Mouse (Mus musculus) common myeloid progenitor, adult 5-6 weeks (primary cell): Measurements from ENCODE around the gene Clstn2. TPM values are rescaled to one million over a fixed set of nuclear protein-coding genes. Genes with fewer than 3 reads are reported as not detected.

Experiments used
- ATAC-seq: replicated peaks from 2 replicates; pipeline ENCODE4 v1.8.0; 2016; ENCODE audit warnings: low read depth, mild to moderate bottlenecking, moderate TSS enrichment, inconsistent platforms; ENCODE audit not compliant: poor library complexity, severe bottlenecking
- total RNA-seq: library from RNA; stranded (forward); fragments of 200-1000, 187-1606 nt; gene quantifications from 2 replicates; pipeline ENCODE4 v1.2.3, GENCODE M21; 2017

Gene Clstn2
- total RNA-seq, 1 experiment from 2014 or later, result not detected

- ATAC-seq, result no peak
Observed at GRCm38 (mm10) chr9:97698071-97698470, 334.9 kb downstream of the Clstn2 start.

GRCm38 (mm10) chr9:97696655-97697235 lies 336.2 kb downstream of the Clstn2 start:
- no peak for ATAC-seq

- ATAC-seq, result no peak
Observed at GRCm38 (mm10) chr9:97695278-97695677, 337.7 kb downstream of the Clstn2 start.

- ATAC-seq, result no peak
Observed at GRCm38 (mm10) chr9:97686826-97687425, 346.1 kb downstream of the Clstn2 start.

- ATAC-seq, result no peak
Observed at GRCm38 (mm10) chr9:97685664-97686063, 347.3 kb downstream of the Clstn2 start.

- ATAC-seq, result no peak
Observed at GRCm38 (mm10) chr9:97679878-97680277, 353.1 kb downstream of the Clstn2 start.

GRCm38 (mm10) chr9:97679106-97679505 lies 353.9 kb downstream of the Clstn2 start:
- no peak for ATAC-seq

- ATAC-seq, result no peak
Observed at GRCm38 (mm10) chr9:97677075-97677474, 355.9 kb downstream of the Clstn2 start.

GRCm38 (mm10) chr9:97672681-97673080 lies 360.3 kb downstream of the Clstn2 start:
- ATAC-seq, result no peak

GRCm38 (mm10) chr9:97672224-97672623 lies 360.8 kb downstream of the Clstn2 start:
- ATAC-seq, result no peak

- ATAC-seq, result no peak
Observed at GRCm38 (mm10) chr9:97670666-97671065, 362.3 kb downstream of the Clstn2 start.

GRCm38 (mm10) chr9:97660989-97661388 lies 372.0 kb downstream of the Clstn2 start:
- no peak for ATAC-seq

GRCm38 (mm10) chr9:97658736-97659135 lies 374.2 kb downstream of the Clstn2 start:
- ATAC-seq, result no peak

- ATAC-seq, result no peak
Observed at GRCm38 (mm10) chr9:97648409-97648808, 384.6 kb downstream of the Clstn2 start.

- ATAC-seq, result no peak
Observed at GRCm38 (mm10) chr9:97645746-97646145, 387.2 kb downstream of the Clstn2 start.

- ATAC-seq, result no peak
Observed at GRCm38 (mm10) chr9:97642396-97642795, 390.6 kb downstream of the Clstn2 start.

- ATAC-seq, result no peak
Observed at GRCm38 (mm10) chr9:97639967-97640549, 392.9 kb downstream of the Clstn2 start.

- ATAC-seq, result no peak
Observed at GRCm38 (mm10) chr9:97638683-97639354, 394.2 kb downstream of the Clstn2 start.

GRCm38 (mm10) chr9:97635351-97635750 lies 397.6 kb downstream of the Clstn2 start:
- no peak for ATAC-seq

GRCm38 (mm10) chr9:97634831-97635230 lies 398.1 kb downstream of the Clstn2 start:
- no peak for ATAC-seq

GRCm38 (mm10) chr9:97629180-97629579 lies 403.8 kb downstream of the Clstn2 start:
- no peak for ATAC-seq
